Mouse (Mus musculus): Measurements from ENCODE around the gene Ypel3. TPM values are rescaled to one million over a fixed set of nuclear protein-coding genes. Genes with fewer than 3 reads are reported as not detected.
"Not testable (repeated sequence)": the region's sequence is repeated elsewhere in the genome, so short reads cannot be mapped to it uniquely, and the experiment has no call there.

The Ypel3 gene
- polyA plus RNA-seq, 1 experiment from 2014 or later: 49.1 TPM

DNA sequence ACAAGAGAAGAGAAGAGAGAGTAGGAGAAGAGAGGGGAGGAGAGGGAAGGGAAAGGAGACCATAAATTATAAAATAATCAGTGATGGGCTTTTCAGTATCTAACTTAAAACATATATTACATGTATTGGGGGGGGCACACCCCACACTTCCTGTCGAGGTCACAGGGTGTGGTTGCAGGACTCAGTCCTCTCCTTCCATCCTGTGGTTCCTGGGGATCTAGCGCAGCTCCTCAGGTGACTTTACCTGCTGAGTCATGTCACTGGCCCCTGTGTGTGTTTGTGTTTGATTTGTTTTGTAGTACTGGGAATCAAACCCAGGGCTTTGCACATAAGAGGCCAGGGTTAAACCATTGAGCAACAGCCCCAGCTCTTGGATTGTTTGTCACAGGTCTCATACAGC lies 2.3 kb upstream of the Ypel3 start:
- ATAC-seq (replicated peaks; ENCODE audit: low FRiP score) (no peak), DNase-seq (ENCODE audit: low spot score) (no peak)
- no peak overlapping the region for H3K4me2 ChIP-seq
- H3K9ac ChIP-seq (ENCODE audit: low read depth, low read length): no peak overlapping the region
- H3K4me1 ChIP-seq (replicated peaks; ENCODE audit: control insufficient read depth, insufficient read depth, low read length): peaks cover 26% of the 10 kb centered on the region
- H3K27ac ChIP-seq (ENCODE audit: low read depth, low read length): no peak overlapping the region
- 57% methylated on average over 2 of the region's 2 CpGs for WGBS
- H3K36me3 ChIP-seq (ENCODE audit: control insufficient read depth, insufficient read depth, low read length): peaks cover 10% of the 10 kb centered on the region
- no peaks in the 10 kb centered on the region for H3K27me3 ChIP-seq (replicated peaks; ENCODE audit: control insufficient read depth, insufficient read depth, low read length)
- no peak overlapping the region for H3K4me3 ChIP-seq (ENCODE audit: low read depth, low read length)
- no peaks in the 10 kb centered on the region for H3K9me3 ChIP-seq (ENCODE audit: control insufficient read depth, low read length)

DNA sequence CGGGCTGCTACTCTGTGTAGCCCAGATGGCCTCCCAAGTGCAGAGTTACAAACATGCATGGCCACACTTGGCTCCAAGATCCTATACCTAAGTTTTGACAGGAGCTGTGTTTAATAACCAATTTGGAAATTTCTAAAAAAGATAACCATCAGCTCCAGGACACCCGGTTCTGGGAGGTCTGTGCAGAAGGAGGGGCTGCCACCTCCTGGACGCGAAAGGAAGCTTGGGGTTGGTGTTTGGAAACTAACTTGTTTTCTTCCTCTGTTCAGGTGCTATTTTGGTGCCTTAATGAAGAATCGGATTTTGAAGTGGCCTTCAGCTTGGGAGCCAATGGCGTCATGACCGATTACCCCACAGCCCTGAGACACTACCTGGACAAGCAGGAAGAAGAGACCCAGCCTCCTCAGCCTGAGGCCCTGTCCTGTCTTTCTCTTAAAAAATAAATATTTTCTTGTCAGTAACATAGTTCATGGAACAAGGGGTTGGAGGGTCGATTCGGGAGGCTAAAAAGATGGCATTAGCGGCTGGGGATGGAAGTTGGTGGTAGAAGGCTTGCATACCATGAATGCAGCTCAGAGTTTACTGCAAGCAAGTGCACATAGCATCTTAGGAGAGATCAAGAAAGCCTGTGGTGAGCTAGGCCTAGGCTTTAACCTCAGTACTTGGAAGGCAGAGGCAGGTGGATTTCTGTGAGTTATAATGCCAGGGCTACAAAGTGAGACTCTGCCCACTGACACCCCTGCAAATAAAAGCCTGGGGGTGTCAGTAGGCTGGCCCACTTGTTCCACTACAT lies 1.4 kb upstream of the Ypel3 start:
- H3K27me3 ChIP-seq (replicated peaks; ENCODE audit: control insufficient read depth, insufficient read depth, low read length): no peaks in the 10 kb centered on the region
- peaks cover 35% of the 10 kb centered on the region for H3K4me1 ChIP-seq (replicated peaks; ENCODE audit: control insufficient read depth, insufficient read depth, low read length)
- ATAC-seq (replicated peaks; ENCODE audit: low FRiP score) (no peak), DNase-seq (ENCODE audit: low spot score) (no peak)
- H3K9me3 ChIP-seq (ENCODE audit: control insufficient read depth, low read length): no peaks in the 10 kb centered on the region
- peak overlapping the region; percentile 25; the same call in 1 of the 2 replicates for H3K9ac ChIP-seq (ENCODE audit: low read depth, low read length)
- H3K4me3 ChIP-seq (ENCODE audit: low read depth, low read length): no peak overlapping the region
- H3K36me3 ChIP-seq (ENCODE audit: control insufficient read depth, insufficient read depth, low read length): peaks cover 8% of the 10 kb centered on the region; the same call in 1 of the 2 replicates
- H3K4me2 ChIP-seq: peak overlapping the region; percentile 94
- WGBS: 81% methylated on average over 10 of the region's 10 CpGs
- H3K27ac ChIP-seq (ENCODE audit: low read depth, low read length): peak overlapping the region; percentile 74; the same call in 1 of the 2 replicates

DNA sequence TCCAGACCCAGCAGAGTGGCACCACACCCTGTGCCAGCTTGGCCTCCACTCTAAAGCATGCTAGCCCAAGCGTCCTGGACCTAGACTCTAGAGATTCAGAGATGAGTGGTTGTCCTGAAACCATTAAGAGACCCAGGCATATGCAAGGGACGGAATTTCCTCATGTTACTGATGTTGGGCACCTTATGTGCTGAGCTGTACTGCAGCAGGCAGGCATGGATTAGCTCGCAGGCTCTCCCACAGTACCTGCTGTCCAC lies 849 bp upstream of the Ypel3 start:
- ATAC-seq (replicated peaks; ENCODE audit: low FRiP score) (no peak), DNase-seq (ENCODE audit: low spot score) (no peak)
- H3K4me3 ChIP-seq (ENCODE audit: low read depth, low read length): no peak overlapping the region
- peak overlapping the region; percentile 74; the same call in 1 of the 2 replicates for H3K27ac ChIP-seq (ENCODE audit: low read depth, low read length)
- WGBS: 64% methylated on average over 3 of the region's 3 CpGs
- H3K27me3 ChIP-seq (replicated peaks; ENCODE audit: control insufficient read depth, insufficient read depth, low read length): no peaks in the 10 kb centered on the region
- H3K9ac ChIP-seq (ENCODE audit: low read depth, low read length): peak overlapping the region; percentile 25; the same call in 1 of the 2 replicates
- no peaks in the 10 kb centered on the region for H3K9me3 ChIP-seq (ENCODE audit: control insufficient read depth, low read length)
- H3K36me3 ChIP-seq (ENCODE audit: control insufficient read depth, insufficient read depth, low read length): peaks cover 8% of the 10 kb centered on the region; the same call in 1 of the 2 replicates
- peaks cover 37% of the 10 kb centered on the region for H3K4me1 ChIP-seq (replicated peaks; ENCODE audit: control insufficient read depth, insufficient read depth, low read length)
- H3K4me2 ChIP-seq: peak overlapping the region; percentile 94

DNA sequence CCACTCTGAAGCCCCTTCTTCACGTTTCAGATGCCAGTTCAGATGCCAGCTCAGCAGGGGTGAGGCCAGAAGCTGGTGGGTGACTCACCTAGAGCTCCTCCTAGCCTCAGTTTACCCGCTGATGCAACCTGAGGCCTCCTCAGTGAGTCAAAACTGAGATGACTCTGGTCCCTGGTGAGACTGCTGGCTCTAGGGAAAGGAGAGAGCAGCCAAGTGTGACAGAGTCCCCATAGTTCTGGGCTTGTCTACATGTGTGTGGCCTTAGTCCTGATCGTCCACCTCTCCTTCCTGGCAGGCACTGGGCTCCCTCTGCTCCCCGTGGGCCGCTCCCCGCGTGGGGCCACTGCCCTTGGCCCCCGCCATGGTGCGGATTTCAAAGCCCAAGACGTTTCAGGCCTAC lies 721 bp downstream of the Ypel3 start:
- peak overlapping the region; percentile 94 for H3K4me2 ChIP-seq
- DNase-seq (ENCODE audit: low spot score) (no peak), ATAC-seq (replicated peaks; ENCODE audit: low FRiP score) (no peak)
- H3K9me3 ChIP-seq (ENCODE audit: control insufficient read depth, low read length): no peaks in the 10 kb centered on the region
- peak overlapping the region; percentile 74; the same call in 1 of the 2 replicates for H3K27ac ChIP-seq (ENCODE audit: low read depth, low read length)
- peaks cover 7% of the 10 kb centered on the region; the same call in 1 of the 2 replicates for H3K36me3 ChIP-seq (ENCODE audit: control insufficient read depth, insufficient read depth, low read length)
- no peaks in the 10 kb centered on the region for H3K27me3 ChIP-seq (replicated peaks; ENCODE audit: control insufficient read depth, insufficient read depth, low read length)
- 53% methylated on average over 10 of the region's 10 CpGs for WGBS
- peaks cover 46% of the 10 kb centered on the region for H3K4me1 ChIP-seq (replicated peaks; ENCODE audit: control insufficient read depth, insufficient read depth, low read length)
- H3K9ac ChIP-seq (ENCODE audit: low read depth, low read length): peak overlapping the region; percentile 85
- peak overlapping the region; percentile 76 for H3K4me3 ChIP-seq (ENCODE audit: low read depth, low read length)

DNA sequence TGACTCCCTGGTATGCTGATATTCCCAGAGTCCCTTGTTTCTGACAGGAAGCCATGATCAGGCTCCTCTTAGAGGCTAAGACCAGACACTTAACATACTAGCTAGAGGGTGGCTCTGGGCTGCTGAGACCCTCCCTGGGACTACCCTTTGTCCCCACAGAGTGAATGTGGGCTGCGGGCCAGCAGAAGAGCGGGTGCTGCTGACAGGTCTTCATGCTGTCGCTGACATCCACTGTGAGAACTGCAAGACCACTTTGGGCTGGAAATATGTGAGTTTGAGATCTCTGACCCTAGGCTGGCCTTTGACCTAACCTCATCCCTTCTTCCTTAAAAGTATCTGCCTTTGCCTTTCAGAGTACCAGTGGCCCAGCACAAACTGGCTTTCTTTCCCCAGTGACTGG lies 1.4 kb downstream of the Ypel3 start:
- Histone ChIP-seq H3K27me3 (replicated peaks; ENCODE audit: control insufficient read depth, insufficient read depth, low read length) (no peaks in the 10 kb centered on the region), H3K9ac (ENCODE audit: low read depth, low read length) (no peak overlapping the region), H3K9me3 (ENCODE audit: control insufficient read depth, low read length) (no peaks in the 10 kb centered on the region), H3K4me3 (ENCODE audit: low read depth, low read length) (no peak overlapping the region; the same call in 1 of the 2 replicates), H3K4me2 (peak overlapping the region; percentile 94; the same call in 1 of the 2 replicates), H3K4me1 (replicated peaks; ENCODE audit: control insufficient read depth, insufficient read depth, low read length) (peaks cover 46% of the 10 kb centered on the region), H3K27ac (ENCODE audit: low read depth, low read length) (no peak overlapping the region), H3K36me3 (ENCODE audit: control insufficient read depth, insufficient read depth, low read length) (peaks cover 5% of the 10 kb centered on the region; the same call in 1 of the 2 replicates)
- ATAC-seq (replicated peaks; ENCODE audit: low FRiP score): no peak
- DNase-seq (ENCODE audit: low spot score): no peak
- 92% methylated on average over 3 of the region's 3 CpGs for WGBS

DNA sequence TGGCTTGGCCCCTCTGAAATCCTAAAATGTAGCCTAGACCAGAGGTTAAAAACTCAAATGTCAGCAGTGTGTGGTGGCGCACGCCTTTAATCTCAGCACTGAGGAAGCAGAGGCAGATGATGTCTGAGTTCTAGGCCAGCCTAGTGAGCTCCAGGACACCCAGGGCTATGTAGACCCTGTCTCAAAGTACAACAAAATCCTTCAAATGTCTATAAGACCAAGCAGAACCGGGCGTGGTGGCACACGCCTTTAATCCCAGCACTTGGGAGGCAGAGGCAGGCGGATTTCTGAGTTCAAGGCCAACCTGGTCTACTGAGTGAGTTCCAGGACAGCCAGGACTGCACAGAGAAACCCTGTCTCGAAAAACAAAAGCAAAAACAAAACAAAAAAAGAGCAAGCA lies 2.3 kb downstream of the Ypel3 start:
- ATAC-seq (replicated peaks; ENCODE audit: low FRiP score): not testable (repeated sequence)

DNA sequence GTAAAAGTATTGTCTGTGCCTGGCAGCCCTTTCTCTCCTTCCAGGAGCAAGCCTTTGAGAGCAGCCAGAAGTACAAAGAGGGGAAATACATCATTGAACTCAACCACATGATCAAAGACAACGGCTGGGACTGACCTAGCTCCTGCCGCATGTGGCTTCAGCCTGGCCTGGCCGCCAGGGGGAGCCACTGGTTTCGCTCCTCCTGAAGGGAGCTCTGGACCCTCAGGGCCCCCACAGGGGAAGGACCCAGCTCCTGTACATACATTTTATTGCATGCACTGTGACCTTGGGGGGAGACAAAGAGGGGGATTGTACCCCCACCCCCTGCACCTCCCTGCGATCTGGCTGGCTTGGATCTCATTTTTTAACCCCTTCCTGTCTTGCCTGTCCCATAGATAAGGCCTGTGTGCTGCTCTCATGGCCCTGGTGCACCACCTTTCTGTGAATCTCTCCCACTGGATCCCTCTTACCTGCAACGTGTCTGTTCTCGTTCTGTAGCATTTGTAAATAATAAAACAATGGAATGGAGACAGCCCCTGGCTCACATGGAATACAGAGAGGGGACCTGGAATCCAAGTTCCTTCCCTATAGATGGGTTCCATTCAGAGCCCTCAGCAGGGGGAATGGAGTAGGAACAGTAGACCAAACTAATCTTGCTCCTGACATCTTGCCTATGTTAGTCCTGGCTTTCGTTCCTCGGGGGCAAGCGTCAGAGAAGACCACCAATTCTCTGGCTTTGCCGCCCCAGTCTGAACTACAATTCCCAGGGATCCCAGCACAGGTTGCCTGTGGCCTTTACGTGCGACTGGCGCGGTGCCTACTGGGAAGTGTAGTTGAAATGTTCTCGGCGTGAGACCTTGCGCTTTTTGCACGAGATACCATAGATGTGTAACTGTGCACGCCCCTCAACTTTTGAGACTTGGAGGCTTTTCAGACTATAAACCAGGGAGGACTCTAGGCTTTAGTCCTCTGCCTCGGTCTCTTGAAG lies 3.5 kb downstream of the Ypel3 start:
- Histone ChIP-seq H3K27me3 (replicated peaks; ENCODE audit: control insufficient read depth, insufficient read depth, low read length) (no peaks in the 10 kb centered on the region), H3K4me2 (peak overlapping the region; percentile 74), H3K9ac (ENCODE audit: low read depth, low read length) (peak overlapping the region; percentile 55), H3K36me3 (ENCODE audit: control insufficient read depth, insufficient read depth, low read length) (peaks cover 9% of the 10 kb centered on the region; the same call in 1 of the 2 replicates), H3K4me3 (ENCODE audit: low read depth, low read length) (peak overlapping the region; percentile 44), H3K4me1 (replicated peaks; ENCODE audit: control insufficient read depth, insufficient read depth, low read length) (peaks cover 41% of the 10 kb centered on the region), H3K9me3 (ENCODE audit: control insufficient read depth, low read length) (no peaks in the 10 kb centered on the region), H3K27ac (ENCODE audit: low read depth, low read length) (peak overlapping the region; percentile 62)
- WGBS: 2% methylated on average over 21 of the region's 21 CpGs
- DNase-seq (ENCODE audit: low spot score) (peak; percentile 91), ATAC-seq (replicated peaks; ENCODE audit: low FRiP score) (peak; percentile 72)

More for the DNA sequence above, 2.3 kb downstream of the Ypel3 start:
- H3K36me3 ChIP-seq (ENCODE audit: control insufficient read depth, insufficient read depth, low read length); DNase-seq (ENCODE audit: low spot score); H3K9ac ChIP-seq (ENCODE audit: low read depth, low read length); H3K27me3 ChIP-seq (replicated peaks; ENCODE audit: control insufficient read depth, insufficient read depth, low read length); H3K4me3 ChIP-seq (ENCODE audit: low read depth, low read length); H3K9me3 ChIP-seq (ENCODE audit: control insufficient read depth, low read length); H3K4me2 ChIP-seq; H3K27ac ChIP-seq (ENCODE audit: low read depth, low read length): not testable (repeated sequence)
- peaks cover 46% of the 10 kb centered on the region for H3K4me1 ChIP-seq (replicated peaks; ENCODE audit: control insufficient read depth, insufficient read depth, low read length)
- 87% methylated on average over 7 of the region's 7 CpGs for WGBS

DNA sequence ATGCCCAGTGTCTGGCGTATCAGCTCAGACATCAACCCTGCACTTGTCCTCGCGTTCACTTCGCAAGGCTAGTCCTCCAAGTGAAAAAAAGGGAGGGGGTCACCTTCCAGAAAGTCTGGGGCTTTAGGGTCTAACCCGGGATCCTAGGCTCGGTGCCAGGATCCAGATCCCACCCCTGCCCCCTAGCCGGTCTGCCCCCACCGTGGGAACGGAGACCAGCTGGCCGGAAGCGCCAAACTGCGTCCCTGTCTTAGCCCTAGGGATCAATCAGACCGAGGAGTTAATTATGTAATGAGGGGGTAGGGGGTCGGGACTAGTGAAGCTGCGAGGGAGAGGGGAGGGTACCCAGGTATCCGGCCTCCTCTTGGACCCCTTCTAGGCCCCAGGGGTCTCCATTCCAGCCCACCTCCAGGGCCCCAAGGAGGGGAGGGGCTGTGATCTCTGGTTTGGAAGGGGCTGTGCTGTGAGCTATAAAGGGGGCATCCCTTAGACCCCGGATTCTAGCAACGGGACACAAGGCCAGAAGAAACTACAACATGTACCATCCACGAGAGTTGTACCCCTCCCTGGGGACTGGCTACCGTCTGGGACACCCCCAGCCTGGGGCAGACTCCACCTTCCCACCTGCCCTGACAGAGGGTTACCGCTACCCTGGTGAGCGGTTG lies 4.3 kb downstream of the Ypel3 start, which contains the start of gene Tbx6:
Gene Tbx6 (plus strand): TSS at position 513 of the 665 bp plus-strand sequence.
- Histone ChIP-seq H3K9me3 (ENCODE audit: control insufficient read depth, low read length) (no peaks in the 10 kb centered on the region), H3K36me3 (ENCODE audit: control insufficient read depth, insufficient read depth, low read length) (peaks cover 13% of the 10 kb centered on the region), H3K4me1 (replicated peaks; ENCODE audit: control insufficient read depth, insufficient read depth, low read length) (peaks cover 33% of the 10 kb centered on the region), H3K4me2 (peak within 1 kb of the TSS; percentile 74), H3K27me3 (replicated peaks; ENCODE audit: control insufficient read depth, insufficient read depth, low read length) (no peaks in the 10 kb centered on the region), H3K4me3 (ENCODE audit: low read depth, low read length) (peak within 1 kb of the TSS; percentile 44), H3K9ac (ENCODE audit: low read depth, low read length) (peak within 1 kb of the TSS; percentile 55), H3K27ac (ENCODE audit: low read depth, low read length) (peak within 1 kb of the TSS; percentile 62)
- 14% methylated on average over 22 of the region's 22 CpGs for WGBS
- DNase-seq (ENCODE audit: low spot score) (peak; percentile 60), ATAC-seq (replicated peaks; ENCODE audit: low FRiP score) (no peak)
